Mouse (Mus musculus): ENCODE measurements around the gene Ksr2. TPM values are rescaled to one million over a fixed set of nuclear protein-coding genes. Genes with fewer than 3 reads are reported as not detected.

Ksr2 gene
- total and polyA plus RNA-seq, 3 experiments: 0.36 to 1.3 (median 1.2) TPM

DNA sequence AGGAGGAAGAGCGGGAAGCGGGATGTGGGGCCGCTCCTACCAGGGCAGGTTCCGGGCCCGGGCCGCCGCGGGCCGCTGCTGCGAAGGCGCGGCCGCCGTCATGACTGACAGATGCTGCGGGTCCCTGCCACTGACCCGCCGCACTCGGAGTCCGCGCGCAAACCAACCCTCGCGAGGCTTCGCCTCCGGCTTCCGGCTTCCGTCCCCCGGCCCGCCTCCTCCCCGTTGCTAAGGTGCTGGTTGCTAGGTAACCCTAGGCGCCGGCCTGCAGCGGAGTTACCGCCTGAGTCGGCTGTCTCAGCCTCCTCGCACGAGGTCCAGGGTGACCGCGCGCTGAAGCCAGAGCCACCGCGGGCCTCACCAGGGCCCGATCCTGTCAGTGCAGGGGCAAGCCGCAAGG, 24.9 kb upstream of the Ksr2 start, which contains the start of gene Rfc5 (continued):
- TF ChIP-seq RAD21 (IDR thresholded peaks at IDR 0.05; ENCODE audit: low read depth, low read length) (no peak; the same call in 1 of the 2 replicates), MYC (IDR thresholded peaks at IDR 0.05; ENCODE audit: low read depth, low read length) (peak; percentile 71), JUND (conservative IDR thresholded peaks at IDR 0.05; ENCODE audit: low read depth, low read length) (no peak), CHD2 (IDR thresholded peaks at IDR 0.05; ENCODE audit: low read length) (peak; percentile 98), NELFE (IDR thresholded peaks at IDR 0.05; ENCODE audit: low read depth, low read length) (peak; percentile 92), BHLHE40 (IDR thresholded peaks at IDR 0.05; ENCODE audit: low read depth, low read length) (peak; percentile 51; the same call in 1 of the 2 replicates), GABPA (IDR thresholded peaks at IDR 0.05; ENCODE audit: insufficient replicate concordance, low read depth, low read length) (no peak)

DNA sequence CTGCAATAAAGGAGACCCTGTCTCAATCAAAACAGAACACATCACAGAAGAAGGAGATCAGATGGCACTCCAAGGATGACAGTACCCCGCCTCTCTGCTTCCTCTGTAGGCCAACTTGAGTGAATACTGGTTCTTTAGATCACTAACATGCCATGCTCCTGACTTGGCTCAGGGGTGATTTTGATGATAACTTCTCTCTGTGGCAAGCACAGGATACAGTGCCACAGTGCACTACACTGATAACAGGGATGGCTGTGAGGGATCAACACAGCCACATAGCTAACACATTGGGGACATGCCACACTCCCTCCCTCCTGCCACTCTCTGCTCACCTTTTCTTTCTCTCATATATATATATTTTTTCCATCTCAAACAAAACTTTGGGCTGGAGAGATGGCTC, 22.9 kb upstream of the Ksr2 start:
- Histone ChIP-seq H3K4me3 (replicated peaks in 1 of 3; ENCODE audit: low read depth in 2 of 3, low read length in 2 of 3, poor library complexity in 1 of 3) (no peak overlapping the region), H3K36me3 (replicated peaks in 1 of 2; ENCODE audit: control insufficient read depth in 1 of 2, insufficient read depth in 1 of 2, low read length in 1 of 2) (peaks cover 6 to 18% of the 10 kb centered on the region in 2 experiments), H3K27ac (ENCODE audit: insufficient read depth, low read depth) (no peak overlapping the region), H3K4me2 (ENCODE audit: insufficient read depth, low read depth, poor library complexity, severe bottlenecking) (no peak overlapping the region), H3K4me1 (ENCODE audit: control insufficient read depth in 1 of 2, insufficient read depth in 2 of 2) (peaks cover 8 to 27% of the 10 kb centered on the region in 2 experiments), H3K9me3 (replicated peaks; ENCODE audit: low read length) (peaks cover 27% of the 10 kb centered on the region), H3K9ac (ENCODE audit: insufficient read depth, low read depth) (no peak overlapping the region), H3K79me2 (replicated peaks; ENCODE audit: control insufficient read depth, extremely low read depth, insufficient read depth, poor library complexity, severe bottlenecking) (peaks cover 22% of the 10 kb centered on the region), H3K27me3 (replicated peaks) (no peaks in the 10 kb centered on the region)
- in situ Hi-C loops (cut with MboI; ENCODE audit: low pct_ligation_motif_present, low pct_unique_long_range_greater_than_20kb, low sequenced_read_pairs) (no loop called here), dilution Hi-C loops (cut with MboI; ENCODE audit: extremely low pct_ligation_motif_present, extremely low pct_unique_long_range_greater_than_20kb, low sequenced_read_pairs) (no loop called here)
- TF ChIP-seq MXI1 (IDR thresholded peaks at IDR 0.05; ENCODE audit: low read depth, low read length): no peak
- TF ChIP-seq MAZ (IDR thresholded peaks at IDR 0.05; ENCODE audit: low read depth, low read length): no peak
- TF ChIP-seq ZC3H11A (IDR thresholded peaks at IDR 0.05; ENCODE audit: low read depth, low read length): no peak
- TF ChIP-seq MAX (IDR thresholded peaks at IDR 0.05; ENCODE audit: low read length): no peak
- no peak for TF ChIP-seq JUN (IDR thresholded peaks at IDR 0.05; ENCODE audit: insufficient read depth, low read depth, low read length)
- TF ChIP-seq ZNF384 (IDR thresholded peaks at IDR 0.05; ENCODE audit: low read depth, low read length): no peak
- TF ChIP-seq TBP (conservative IDR thresholded peaks at IDR 0.05; ENCODE audit: low read depth, low read length): no peak
- TF ChIP-seq ZKSCAN1 (IDR thresholded peaks at IDR 0.05; ENCODE audit: borderline replicate concordance, low read depth, low read length): no peak
- no peak for TF ChIP-seq CHD2 (IDR thresholded peaks at IDR 0.05; ENCODE audit: low read length)
- DNase-seq (ENCODE audit: extremely low read depth): no peak

DNA sequence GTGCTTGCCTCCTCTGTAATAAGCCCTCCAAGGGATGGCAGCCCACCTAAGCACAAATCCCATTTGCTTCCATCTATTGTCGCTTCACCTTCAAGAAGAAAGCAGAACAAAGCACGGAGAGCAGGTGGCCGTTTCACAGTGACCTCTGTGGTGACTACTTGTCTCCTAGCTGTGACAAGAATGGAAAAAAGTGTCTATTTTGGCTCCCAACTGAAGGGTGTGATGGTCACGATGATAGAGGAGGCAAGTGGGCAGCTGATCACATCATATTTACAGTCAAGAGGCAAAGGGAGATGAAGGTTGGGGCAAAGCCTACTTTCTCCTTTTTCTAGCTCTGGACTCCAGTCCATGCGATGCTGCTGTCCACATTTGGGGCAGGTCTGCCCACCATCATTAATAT, 18.0 kb upstream of the Ksr2 start:
- dilution Hi-C loops (cut with MboI; ENCODE audit: extremely low pct_ligation_motif_present, extremely low pct_unique_long_range_greater_than_20kb, low sequenced_read_pairs) (no loop called here), in situ Hi-C loops (cut with MboI; ENCODE audit: low pct_ligation_motif_present, low pct_unique_long_range_greater_than_20kb, low sequenced_read_pairs) (no loop called here)
- no peak overlapping the region for H3K27ac ChIP-seq (ENCODE audit: insufficient read depth, low read depth)
- H3K4me3 ChIP-seq (replicated peaks in 1 of 3; ENCODE audit: low read depth in 2 of 3, low read length in 2 of 3, poor library complexity in 1 of 3): no peak overlapping the region
- no peaks in the 10 kb centered on the region for H3K27me3 ChIP-seq (replicated peaks)
- H3K4me2 ChIP-seq (ENCODE audit: insufficient read depth, low read depth, poor library complexity, severe bottlenecking): no peak overlapping the region
- DNase-seq (ENCODE audit: extremely low read depth): no peak
- H3K4me1 ChIP-seq (ENCODE audit: control insufficient read depth in 1 of 2, insufficient read depth in 2 of 2): peaks cover 13 to 26% of the 10 kb centered on the region in 2 experiments
- no peak overlapping the region for H3K9ac ChIP-seq (ENCODE audit: insufficient read depth, low read depth)
- peaks cover 0 to 1% of the 10 kb centered on the region in 2 experiments for H3K36me3 ChIP-seq (replicated peaks in 1 of 2; ENCODE audit: control insufficient read depth in 1 of 2, insufficient read depth in 1 of 2, low read length in 1 of 2)
- no peaks in the 10 kb centered on the region for H3K79me2 ChIP-seq (replicated peaks; ENCODE audit: control insufficient read depth, extremely low read depth, insufficient read depth, poor library complexity, severe bottlenecking)
- TF ChIP-seq ELF1 (IDR thresholded peaks at IDR 0.05; ENCODE audit: low read depth, low read length) (no peak), HCFC1 (IDR thresholded peaks at IDR 0.05; ENCODE audit: low read depth, low read length) (no peak), NELFE (IDR thresholded peaks at IDR 0.05; ENCODE audit: low read depth, low read length) (no peak), SIN3A (IDR thresholded peaks at IDR 0.05; ENCODE audit: low read length) (no peak), MEF2A (IDR thresholded peaks at IDR 0.05; ENCODE audit: borderline replicate concordance, low read depth, low read length) (peak; percentile 75), EP300 (IDR thresholded peaks at IDR 0.05; ENCODE audit: low read length) (peak; percentile 54), ETS1 (conservative IDR thresholded peaks at IDR 0.05; ENCODE audit: low read depth, low read length) (peak; percentile 40; the same call in 1 of the 2 replicates)
- H3K9me3 ChIP-seq (replicated peaks; ENCODE audit: low read length): peaks cover 29% of the 10 kb centered on the region
